Mouse (Mus musculus) heart, postnatal 0 days (tissue): ENCODE measurements at regions not wholly inside any gene's neighbourhood (a gene's known extent, or its start where the extent isn't known, plus 50 kb on each side); places are given as distances from the start of the nearest gene placed in this dataset.

ENCODE experiments used
- CTCF ChIP-seq: IDR thresholded peaks from 2 replicates; pipeline ENCODE4 v1.5.1; 2016; ENCODE audit warnings: antibody characterized with exemption, control low read depth, low read depth
- EP300 ChIP-seq: IDR thresholded peaks from 2 replicates; pipeline ENCODE4 v1.6.1; 2016; ENCODE audit warnings: antibody characterized with exemption, low read depth

- TF ChIP-seq CTCF (no peak), EP300 (no peak)
These were observed 75.6 kb upstream of the Peli1 start for GRCm38 (mm10) chr11:21015536-21015935.
